ENCODE assay signal across 13 mouse cellular contexts in the genomic region with DNA sequence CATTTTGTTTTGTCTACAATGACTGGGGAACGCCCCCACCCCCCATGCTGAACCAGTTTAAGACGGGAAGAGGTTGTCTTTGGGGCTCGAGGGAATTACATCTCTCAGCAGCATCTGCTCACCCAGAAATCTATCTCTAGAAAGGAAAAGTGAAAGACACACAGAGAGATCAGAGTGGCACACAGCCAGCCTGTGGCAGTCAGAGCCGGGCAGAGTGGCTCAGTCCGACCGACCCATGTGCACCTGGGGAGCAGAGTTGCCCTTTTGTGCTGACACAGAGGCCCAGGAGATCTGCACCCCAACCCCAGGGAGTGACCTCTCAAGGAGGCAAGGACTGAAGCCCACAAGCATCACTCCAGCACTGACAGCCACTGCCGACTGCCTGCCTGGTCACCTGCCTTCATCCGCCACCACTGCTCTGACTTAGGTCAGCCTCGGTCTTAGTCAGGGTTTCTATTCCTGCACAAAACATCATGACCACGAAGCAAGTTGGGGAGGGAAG. TPM values are rescaled to one million over a fixed set of nuclear protein-coding genes. Genes with fewer than 3 reads are reported as not detected.
A peak's percentile ranks its signal among the peaks of the same experiment; 100 is the strongest.
DNase-seq lines count a peak whose midpoint lies in the region; ATAC-seq lines count a peak whose summit lies in the region.
"Had no signal": no experiment of that assay in that cellular context is flagged by ENCODE, and none has a peak within 500 bp of the region (broad histone marks: within the 10 kb centered on the region; RNA-seq: fewer than 3 reads in every experiment).

No protein-coding gene starts in this region.

- peak; percentile 21 for ATAC-seq in granulocyte monocyte progenitor cell, adult 5-6 weeks (replicated peaks; ENCODE audit: poor library complexity, severe bottlenecking)
- 0 out of 2 replicates have a peak, but pooled peaks have one; percentile 6 for ATAC-seq in megakaryocyte-erythroid progenitor cell, adult 5-6 weeks (replicated peaks; ENCODE audit: low FRiP score, low TSS enrichment, poor library complexity, severe bottlenecking)
- ATAC-seq: forebrain, embryonic 16.5 days had no signal

- DNase-seq in kidney, adult 9 months: peak; percentile 33
- no peak for DNase-seq in kidney, postnatal 4 days
- peak; percentile 59 to 67 for DNase-seq in B cell, adult 2 months
- DNase-seq in ovary, adult 18-20 months (ENCODE audit: low spot score): no peak
- no peak for DNase-seq in neural tube, embryonic 10.5 days (ENCODE audit: extremely low spot score, low spot score)
- no peak for DNase-seq in T-cell, adult 2 months (ENCODE audit: low spot score)
- DNase-seq: cerebellum, adult 9-11 months; heart, postnatal 4 days; kidney, postnatal 14 days; lung, postnatal 4 days had no signal

RNA-seq across cellular contexts. Expression of gene Sema4d, which starts 50.9 kb away (rescaled TPM):
- total RNA-seq in granulocyte monocyte progenitor cell, adult 5-6 weeks (2014; fragmentation: Nextera tagmentation): 31.5 and 32.8 TPM in 2 replicates
- total RNA-seq in granulocyte monocyte progenitor cell, adult 5-6 weeks (2017): 8.3 and 9.9 TPM in 2 replicates
- total RNA-seq in megakaryocyte-erythroid progenitor cell, adult 5-6 weeks (2014; fragmentation: Nextera tagmentation): 38.5 and 38.8 TPM in 2 replicates
- total RNA-seq in megakaryocyte-erythroid progenitor cell, adult 5-6 weeks (2017): 16.0 and 18.0 TPM in 2 replicates

Comparison
In these comparisons a context has a peak if more than half of its experiments do, and no peak if none do; other contexts are left out.
1. DNase-seq: peak in kidney, adult 9 months (single experiment) and B cell, adult 2 months (2 of 2); none in kidney, postnatal 4 days (0 of 2), ovary, adult 18-20 months (single experiment), neural tube, embryonic 10.5 days (single experiment) and T-cell, adult 2 months (single experiment).